Mouse (Mus musculus): ENCODE measurements around the gene Bnip3. TPM values are rescaled to one million over a fixed set of nuclear protein-coding genes. Genes with fewer than 3 reads are reported as not detected.

The Bnip3 gene
- polyA plus RNA-seq, 1 experiment from 2014 or later = 179 TPM

- Histone ChIP-seq H3K4me2 (ENCODE audit: low read length) (no peak overlapping the region), H3K27me3 (replicated peaks; ENCODE audit: control insufficient read depth, insufficient read depth, low read length) (no peaks in the 10 kb centered on the region), H3K27ac (ENCODE audit: low read depth) (no peak overlapping the region), H3K36me3 (ENCODE audit: control insufficient read depth, insufficient read depth, low read length) (peaks cover 41% of the 10 kb centered on the region), H3K9me3 (ENCODE audit: control insufficient read depth, low read length) (no peaks in the 10 kb centered on the region), H3K4me3 (ENCODE audit: low read depth, low read length) (no peak overlapping the region), H3K4me1 (replicated peaks; ENCODE audit: control insufficient read depth, insufficient read depth, low read length) (no peaks in the 10 kb centered on the region), H3K9ac (ENCODE audit: low read length) (no peak overlapping the region)
- 78% methylated on average over 2 of the region's 2 CpGs for WGBS
- DNase-seq (ENCODE audit: low spot score) = no peak
- ATAC-seq (replicated peaks; ENCODE audit: low FRiP score, low TSS enrichment, low read depth) = no peak
These were observed 52.6 kb downstream of the Bnip3 start for GRCm38 (mm10) chr7:138856670-138857069.

GRCm38 (mm10) chr7:138854201-138854600, 55.1 kb downstream of the Bnip3 start:
- Histone ChIP-seq H3K36me3 (ENCODE audit: control insufficient read depth, insufficient read depth, low read length) (peaks cover 46% of the 10 kb centered on the region), H3K27me3 (replicated peaks; ENCODE audit: control insufficient read depth, insufficient read depth, low read length) (no peaks in the 10 kb centered on the region), H3K27ac (ENCODE audit: low read depth) (no peak overlapping the region), H3K4me2 (ENCODE audit: low read length) (no peak overlapping the region), H3K9me3 (ENCODE audit: control insufficient read depth, low read length) (no peaks in the 10 kb centered on the region), H3K4me3 (ENCODE audit: low read depth, low read length) (no peak overlapping the region), H3K4me1 (replicated peaks; ENCODE audit: control insufficient read depth, insufficient read depth, low read length) (no peaks in the 10 kb centered on the region), H3K9ac (ENCODE audit: low read length) (no peak overlapping the region)
- ATAC-seq (replicated peaks; ENCODE audit: low FRiP score, low TSS enrichment, low read depth) (no peak), DNase-seq (ENCODE audit: low spot score) (no peak)
- 93% methylated on average over 2 of the region's 2 CpGs for WGBS

- H3K4me3 ChIP-seq (ENCODE audit: low read depth, low read length) = no peak overlapping the region
- no peak overlapping the region for H3K27ac ChIP-seq (ENCODE audit: low read depth)
- H3K27me3 ChIP-seq (replicated peaks; ENCODE audit: control insufficient read depth, insufficient read depth, low read length) = no peaks in the 10 kb centered on the region
- ATAC-seq (replicated peaks; ENCODE audit: low FRiP score, low TSS enrichment, low read depth) (no peak), DNase-seq (ENCODE audit: low spot score) (no peak)
- no peak overlapping the region for H3K9ac ChIP-seq (ENCODE audit: low read length)
- H3K9me3 ChIP-seq (ENCODE audit: control insufficient read depth, low read length) = no peaks in the 10 kb centered on the region
- peaks cover 42% of the 10 kb centered on the region for H3K36me3 ChIP-seq (ENCODE audit: control insufficient read depth, insufficient read depth, low read length)
- H3K4me2 ChIP-seq (ENCODE audit: low read length) = no peak overlapping the region
- no peaks in the 10 kb centered on the region for H3K4me1 ChIP-seq (replicated peaks; ENCODE audit: control insufficient read depth, insufficient read depth, low read length)
- 95% methylated on average over 4 of the region's 4 CpGs for WGBS
These were observed 55.8 kb downstream of the Bnip3 start for GRCm38 (mm10) chr7:138853417-138854031.

GRCm38 (mm10) chr7:138850083-138850482, 59.2 kb downstream of the Bnip3 start:
- no peak for DNase-seq (ENCODE audit: low spot score)
- Histone ChIP-seq H3K27ac (ENCODE audit: low read depth) (no peak overlapping the region), H3K9me3 (ENCODE audit: control insufficient read depth, low read length) (no peaks in the 10 kb centered on the region), H3K4me2 (ENCODE audit: low read length) (no peak overlapping the region), H3K27me3 (replicated peaks; ENCODE audit: control insufficient read depth, insufficient read depth, low read length) (no peaks in the 10 kb centered on the region), H3K9ac (ENCODE audit: low read length) (no peak overlapping the region), H3K4me1 (replicated peaks; ENCODE audit: control insufficient read depth, insufficient read depth, low read length) (peaks cover 8% of the 10 kb centered on the region), H3K4me3 (ENCODE audit: low read depth, low read length) (no peak overlapping the region), H3K36me3 (ENCODE audit: control insufficient read depth, insufficient read depth, low read length) (peaks cover 37% of the 10 kb centered on the region)
- ATAC-seq (replicated peaks; ENCODE audit: low FRiP score, low TSS enrichment, low read depth) = no peak

- WGBS = 74% methylated on average over 7 of the region's 7 CpGs
- H3K4me3 ChIP-seq (ENCODE audit: low read depth, low read length) = no peak overlapping the region
- H3K4me1 ChIP-seq (replicated peaks; ENCODE audit: control insufficient read depth, insufficient read depth, low read length) = peaks cover 17% of the 10 kb centered on the region
- H3K9ac ChIP-seq (ENCODE audit: low read length) = no peak overlapping the region
- H3K36me3 ChIP-seq (ENCODE audit: control insufficient read depth, insufficient read depth, low read length) = peaks cover 22% of the 10 kb centered on the region
- no peak overlapping the region for H3K4me2 ChIP-seq (ENCODE audit: low read length)
- H3K9me3 ChIP-seq (ENCODE audit: control insufficient read depth, low read length) = no peaks in the 10 kb centered on the region
- H3K27me3 ChIP-seq (replicated peaks; ENCODE audit: control insufficient read depth, insufficient read depth, low read length) = no peaks in the 10 kb centered on the region
- DNase-seq (ENCODE audit: low spot score) = no peak
- no peak overlapping the region for H3K27ac ChIP-seq (ENCODE audit: low read depth)
- no peak for ATAC-seq (replicated peaks; ENCODE audit: low FRiP score, low TSS enrichment, low read depth)
These were observed 61.0 kb downstream of the Bnip3 start for GRCm38 (mm10) chr7:138848028-138848920.

- ATAC-seq (replicated peaks; ENCODE audit: low FRiP score, low TSS enrichment, low read depth) (no peak), DNase-seq (ENCODE audit: low spot score) (no peak)
- WGBS = 42% methylated on average over 13 of the region's 13 CpGs
These were observed 61.8 kb downstream of the Bnip3 start for GRCm38 (mm10) chr7:138847316-138848027.

GRCm38 (mm10) chr7:138846502-138846991, 62.8 kb downstream of the Bnip3 start:
- DNase-seq (ENCODE audit: low spot score) = no peak
- peak; percentile 85 for ATAC-seq (replicated peaks; ENCODE audit: low FRiP score, low TSS enrichment, low read depth)

More at GRCm38 (mm10) chr7:138847316-138848027, 61.8 kb downstream of the Bnip3 start:
- Histone ChIP-seq H3K27ac (ENCODE audit: low read depth) (no peak overlapping the region), H3K4me3 (ENCODE audit: low read depth, low read length) (peak overlapping the region; percentile 98), H3K4me2 (ENCODE audit: low read length) (peak overlapping the region; percentile 89), H3K9me3 (ENCODE audit: control insufficient read depth, low read length) (no peaks in the 10 kb centered on the region), H3K4me1 (replicated peaks; ENCODE audit: control insufficient read depth, insufficient read depth, low read length) (peaks cover 17% of the 10 kb centered on the region), H3K36me3 (ENCODE audit: control insufficient read depth, insufficient read depth, low read length) (peaks cover 15% of the 10 kb centered on the region), H3K27me3 (replicated peaks; ENCODE audit: control insufficient read depth, insufficient read depth, low read length) (no peaks in the 10 kb centered on the region), H3K9ac (ENCODE audit: low read length) (peak overlapping the region; percentile 91)

GRCm38 (mm10) chr7:138845544-138846391, 63.6 kb downstream of the Bnip3 start, which contains the start of the genes Ppp2r2d and Mapk1ip1:
Ppp2r2d (plus strand) TSS chr7:138846079.
Mapk1ip1 (minus strand) TSS chr7:138846273.
- Histone ChIP-seq H3K4me1 (replicated peaks; ENCODE audit: control insufficient read depth, insufficient read depth, low read length) (peaks cover 17% of the 10 kb centered on the region), H3K27me3 (replicated peaks; ENCODE audit: control insufficient read depth, insufficient read depth, low read length) (no peaks in the 10 kb centered on the region), H3K27ac (ENCODE audit: low read depth) (peak within 1 kb of the TSS; percentile 93), H3K36me3 (ENCODE audit: control insufficient read depth, insufficient read depth, low read length) (peaks cover 7% of the 10 kb centered on the region; the same call in 1 of the 2 replicates), H3K4me3 (ENCODE audit: low read depth, low read length) (peak within 1 kb of the TSS; percentile 98), H3K9ac (ENCODE audit: low read length) (peak within 1 kb of the TSS; percentile 91), H3K9me3 (ENCODE audit: control insufficient read depth, low read length) (no peaks in the 10 kb centered on the region), H3K4me2 (ENCODE audit: low read length) (peak within 1 kb of the TSS; percentile 89)
- WGBS = under 1% methylated on average over 48 of the region's 51 CpGs
- ATAC-seq (replicated peaks; ENCODE audit: low FRiP score, low TSS enrichment, low read depth) (peak; percentile 95), DNase-seq (ENCODE audit: low spot score) (peak; percentile 95)

More at GRCm38 (mm10) chr7:138846502-138846991, 62.8 kb downstream of the Bnip3 start:
- H3K27me3 ChIP-seq (replicated peaks; ENCODE audit: control insufficient read depth, insufficient read depth, low read length) = no peaks in the 10 kb centered on the region
- no peaks in the 10 kb centered on the region for H3K9me3 ChIP-seq (ENCODE audit: control insufficient read depth, low read length)
- peak overlapping the region; percentile 89 for H3K4me2 ChIP-seq (ENCODE audit: low read length)
- 0% methylated on average over 51 of the region's 61 CpGs for WGBS
- H3K27ac ChIP-seq (ENCODE audit: low read depth) = peak overlapping the region; percentile 93
- peaks cover 9% of the 10 kb centered on the region for H3K36me3 ChIP-seq (ENCODE audit: control insufficient read depth, insufficient read depth, low read length)
- peaks cover 17% of the 10 kb centered on the region for H3K4me1 ChIP-seq (replicated peaks; ENCODE audit: control insufficient read depth, insufficient read depth, low read length)
- peak overlapping the region; percentile 91 for H3K9ac ChIP-seq (ENCODE audit: low read length)
- H3K4me3 ChIP-seq (ENCODE audit: low read depth, low read length) = peak overlapping the region; percentile 98

Measured in intestine, embryonic 14.5 days (tissue).